Mouse (Mus musculus): ENCODE measurements around the gene Brf1. TPM values are rescaled to one million over a fixed set of nuclear protein-coding genes. Genes with fewer than 3 reads are reported as not detected.

The Brf1 gene
- total RNA-seq, 2 experiments from 2014 or later = 81.9 to 82.9 TPM

Small RNA genes within 50 kb of the gene (microRNA-seq; reads per million reads assigned to microRNA genes)
- not detected for gene Mir6941

Other genes with a start within 250 kb of the Brf1 start
- gene Pld4, start 240.0 kb downstream of the Brf1 start, total RNA-seq (2021) = 10 to 100 TPM; 11.8 to 15.2 TPM
- gene Ahnak2, start 198.0 kb downstream of the Brf1 start, total RNA-seq (2021) = 10 to 100 TPM in 1 of 2 experiments, 1 to 10 TPM in 1; 9.8 to 12.0 TPM
- 1 to 10 TPM; 8.2 to 10.0 TPM for gene Clba1, start 191.8 kb downstream of the Brf1 start, total RNA-seq (2021)
- 10 to 100 TPM; 31.1 to 32.5 TPM for gene Cdca4, start 171.3 kb downstream of the Brf1 start, total RNA-seq (2021)
- gene Gpr132, start 132.5 kb downstream of the Brf1 start, total RNA-seq (2021) = under 1 TPM; 0.20 to 0.39 TPM
- 10 to 100 TPM; 15.2 to 18.3 TPM for gene Jag2, start 70.9 kb downstream of the Brf1 start, total RNA-seq (2021)
- gene Nudt14, start 58.6 kb downstream of the Brf1 start, total RNA-seq (2021) = 10 to 100 TPM; 42.1 to 46.3 TPM
- gene Btbd6, start 24.2 kb downstream of the Brf1 start, total RNA-seq (2021) = 10 to 100 TPM; 27.1 to 29.2 TPM
- gene Pacs2, start 13.8 kb upstream of the Brf1 start, total RNA-seq (2021) = 10 to 100 TPM; 46.0 to 50.4 TPM
- gene Tex22, start 73.8 kb upstream of the Brf1 start, total RNA-seq (2021) = under 1 TPM; 0.73 TPM
- 100 to 1,000 TPM; 129 to 138 TPM for gene Mta1, start 97.6 kb upstream of the Brf1 start, total RNA-seq (2021)
- 100 to 1,000 TPM; 109 to 110 TPM for gene Crip2, start 139.5 kb upstream of the Brf1 start, total RNA-seq (2021)
- 100 to 1,000 TPM; 129 to 134 TPM for gene Crip1, start 145.6 kb upstream of the Brf1 start, total RNA-seq (2021)
- 10 to 100 TPM in 1 of 2 experiments, 1 to 10 TPM in 1; 7.1 to 10.3 TPM for gene Tedc1, start 155.7 kb upstream of the Brf1 start, total RNA-seq (2021)
- 1 to 10 TPM; 4.8 to 7.3 TPM for gene Tmem121, start 185.2 kb upstream of the Brf1 start, total RNA-seq (2021)